Mouse (Mus musculus) skeletal muscle tissue, adult 2 months (tissue): ENCODE measurements at regions not wholly inside any gene's neighbourhood (a gene's known extent, or its start where the extent isn't known, plus 50 kb on each side); places are given as distances from the start of the nearest gene placed in this dataset.
A peak's percentile ranks its signal among the peaks of the same experiment; 100 is the strongest.
"Not testable (repeated sequence)": the region's sequence is repeated elsewhere in the genome, so short reads cannot be mapped to it uniquely, and the experiment has no call there.

Experiments
- DNase-seq: peaks from one replicate; pipeline ENCODE4 v3.0.0-alpha.2; 2012; ENCODE audit warnings: low read depth, low spot score

DNA sequence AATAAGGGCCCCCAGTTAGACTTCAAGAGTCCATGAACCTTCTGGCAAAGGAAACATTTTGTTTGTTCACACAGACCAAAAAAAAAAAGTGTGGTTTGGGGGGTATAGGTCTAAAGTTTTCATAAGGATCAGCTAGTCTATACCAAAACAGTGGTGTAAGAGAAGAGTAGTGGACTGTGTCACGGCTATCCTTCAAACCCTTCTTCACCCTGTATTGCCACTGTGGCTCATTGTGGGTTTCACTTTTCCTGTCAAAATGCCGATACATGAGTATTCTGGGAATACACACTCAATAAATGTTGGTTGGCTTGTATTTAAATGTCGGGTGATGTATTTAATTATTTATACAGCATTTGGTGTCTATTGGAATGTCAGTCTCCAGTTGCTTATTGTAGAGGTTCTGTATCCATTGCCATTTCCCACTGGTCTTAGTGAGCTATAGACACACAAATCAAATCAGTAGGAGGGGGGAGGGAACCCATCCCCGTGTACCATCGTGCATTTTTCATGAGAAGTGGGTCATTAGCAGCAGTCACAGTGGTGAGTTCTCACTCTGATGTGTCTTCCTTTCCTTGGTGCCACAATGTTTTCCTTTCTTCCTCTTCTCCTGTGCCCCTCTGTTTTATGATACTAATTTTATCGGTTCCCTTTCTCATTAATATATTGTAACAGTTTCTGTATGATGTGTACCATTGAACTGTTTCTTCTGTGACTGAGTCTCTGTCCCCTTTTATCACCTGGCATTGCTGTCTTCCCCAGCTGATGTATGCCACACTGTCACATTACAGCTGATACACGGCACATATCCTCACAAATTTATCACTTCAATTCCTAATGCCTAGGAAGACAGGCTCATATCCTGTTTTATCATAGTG, 187.8 kb upstream of the Tsc22d2 start:
- DNase-seq, result no peak

- DNase-seq, result no peak
Measured at GRCm38 (mm10) chr3:58227322-58227627, 187.2 kb upstream of the Tsc22d2 start.

DNA sequence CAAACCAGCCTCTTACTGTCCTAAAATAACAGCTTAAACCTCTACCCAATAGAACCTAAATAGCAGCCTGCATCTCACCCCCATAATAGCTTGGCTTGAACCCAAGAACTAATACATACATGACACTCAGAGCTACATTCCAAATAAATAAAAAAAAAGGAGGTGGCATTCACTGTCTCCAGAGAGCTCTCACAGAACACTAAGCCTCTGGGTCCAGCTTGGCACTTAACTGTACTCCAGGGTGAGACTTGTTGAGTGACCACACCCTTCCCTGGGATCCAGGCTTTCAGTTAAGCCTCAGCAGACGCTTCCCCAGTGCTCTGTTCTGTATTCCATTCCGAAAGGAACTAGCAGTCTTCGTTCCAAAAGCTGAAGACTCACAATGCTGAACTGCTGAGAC, 186.3 kb upstream of the Tsc22d2 start:
- no peak for DNase-seq

DNA sequence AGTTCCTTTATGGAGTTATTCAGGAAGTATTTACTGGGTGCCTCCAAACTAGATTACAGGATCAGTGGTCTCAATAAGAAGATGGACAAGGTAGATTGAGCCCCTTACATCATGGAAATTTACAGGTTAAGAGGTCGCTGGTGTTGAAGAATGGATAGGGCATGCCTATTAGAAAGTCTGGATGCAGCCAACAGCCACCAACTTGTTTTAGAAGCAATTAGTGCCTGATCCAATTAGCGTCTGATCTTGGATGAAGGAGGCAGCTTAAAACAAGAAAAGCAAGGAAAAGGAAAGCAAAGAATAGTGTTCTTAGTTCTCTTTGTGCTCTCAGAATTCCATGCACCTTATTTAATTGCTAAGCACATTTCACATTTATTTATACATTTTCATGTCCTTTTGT, 182.8 kb upstream of the Tsc22d2 start:
- DNase-seq, result no peak

DNA sequence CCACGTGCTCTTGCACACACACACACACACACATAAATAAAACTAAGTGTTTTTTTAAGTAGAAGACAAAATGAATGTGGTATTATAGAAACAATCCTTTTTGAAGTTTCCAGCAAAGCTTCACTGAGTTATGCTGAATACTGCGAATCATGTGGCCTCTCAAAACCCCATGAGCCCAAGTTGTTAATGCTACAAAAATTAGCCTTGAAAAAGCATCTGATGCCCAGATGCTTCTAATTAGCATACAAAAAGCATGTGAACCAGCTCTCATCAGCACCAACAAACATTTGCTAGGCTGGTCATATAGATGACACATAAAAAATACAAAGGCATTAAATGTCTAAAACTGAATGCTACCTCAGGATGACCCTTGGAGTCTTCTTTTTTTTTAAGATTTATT, 181.2 kb upstream of the Tsc22d2 start:
- DNase-seq, result no peak

DNA sequence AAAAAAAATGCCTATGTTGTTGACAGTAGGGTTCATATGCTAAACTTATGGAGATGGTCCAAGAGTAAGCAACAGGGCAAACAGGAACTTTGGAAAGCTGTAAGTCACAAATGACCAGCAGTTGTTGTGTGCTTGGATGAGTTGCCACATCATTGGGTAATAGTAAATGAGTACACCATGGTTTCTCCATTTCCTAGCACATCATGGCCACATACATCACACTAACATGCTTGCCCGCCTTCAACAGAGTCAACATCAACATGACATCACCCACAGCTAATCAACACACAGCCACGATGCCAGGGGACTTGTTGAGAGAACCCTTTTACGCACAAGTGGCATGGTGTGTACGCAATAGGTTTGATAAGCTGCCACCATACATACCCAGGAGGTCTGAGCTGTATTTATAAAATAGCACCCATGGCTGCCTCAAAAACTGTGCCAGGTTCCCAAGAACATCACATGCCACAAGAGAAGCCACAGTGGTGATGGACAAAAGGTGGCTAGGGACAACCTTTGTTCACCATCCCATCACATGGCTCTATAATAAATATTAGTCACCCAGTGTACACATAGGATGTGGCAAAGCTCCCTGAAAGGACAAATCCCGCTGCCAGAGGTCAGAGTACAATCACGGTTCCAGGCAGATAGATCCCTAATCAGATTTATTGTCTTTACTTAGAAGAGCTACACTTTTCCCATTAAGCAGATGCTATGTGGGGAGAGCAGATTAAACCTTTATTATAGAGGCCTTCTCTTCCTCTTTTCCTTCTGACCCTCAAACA, 179.5 kb upstream of the Tsc22d2 start:
- DNase-seq, result no peak

DNA sequence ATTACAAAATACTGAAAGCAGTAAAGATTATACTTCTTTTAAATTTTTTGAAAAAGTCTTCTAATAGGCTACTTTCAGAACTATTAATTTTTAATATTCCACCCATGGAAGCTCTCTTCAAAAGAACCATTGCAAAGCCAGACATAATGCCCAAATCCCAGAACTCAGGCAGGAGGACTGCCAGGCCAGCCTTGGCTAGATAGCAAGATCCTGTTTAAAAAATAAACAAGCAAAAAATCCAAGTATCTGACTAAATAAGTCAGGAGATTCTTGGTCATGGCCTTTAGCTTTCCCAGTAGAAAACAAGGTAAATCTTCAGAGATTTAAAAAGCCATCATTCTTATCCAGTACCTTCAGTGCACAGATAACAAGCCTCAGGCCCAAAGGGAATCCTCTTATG, 176.4 kb upstream of the Tsc22d2 start:
- DNase-seq, result no peak

DNA sequence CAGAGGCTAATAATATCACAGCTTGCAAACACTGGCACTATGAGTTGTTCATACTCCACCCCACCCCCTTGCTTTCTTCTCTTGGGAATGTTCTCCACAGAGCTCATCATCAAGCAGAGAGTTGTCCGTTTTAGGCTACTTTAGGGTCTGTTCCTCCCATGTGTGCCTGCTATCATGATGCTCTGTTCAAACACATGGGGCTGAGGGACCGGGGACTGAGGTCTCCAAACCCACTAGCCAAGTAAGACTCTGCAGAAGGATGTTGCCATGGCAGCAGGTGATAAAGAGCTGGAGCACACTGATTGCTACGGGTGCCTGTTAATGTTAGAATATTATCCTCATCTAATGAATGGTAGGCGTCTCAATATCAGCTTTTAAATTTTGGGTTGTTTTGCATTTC, 173.7 kb upstream of the Tsc22d2 start:
- DNase-seq, result no peak

DNA sequence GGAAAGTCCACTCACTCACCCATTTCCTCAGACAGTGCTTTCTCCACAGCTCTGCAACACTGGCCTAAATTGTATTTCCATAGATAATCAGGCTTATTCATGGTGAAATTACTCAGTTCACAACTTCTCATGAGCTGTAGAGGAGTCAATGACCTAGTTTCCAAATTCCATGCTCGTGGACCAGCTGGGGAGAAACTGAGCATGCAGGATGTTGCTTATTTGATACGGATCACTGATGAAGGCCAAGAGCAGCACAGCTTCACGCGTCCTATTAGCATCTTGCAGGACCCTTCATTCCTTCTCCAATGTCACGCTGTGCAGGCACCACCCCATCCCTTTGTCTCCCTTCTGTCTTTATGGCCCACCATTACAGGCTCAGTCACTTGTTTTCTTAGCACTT, 169.2 kb upstream of the Tsc22d2 start:
- no peak for DNase-seq

GRCm38 (mm10) chr3:58247989-58248388, 166.5 kb upstream of the Tsc22d2 start:
- no peak for DNase-seq

- no peak for DNase-seq
Measured at GRCm38 (mm10) chr3:58253942-58254341, 160.6 kb upstream of the Tsc22d2 start.

DNA sequence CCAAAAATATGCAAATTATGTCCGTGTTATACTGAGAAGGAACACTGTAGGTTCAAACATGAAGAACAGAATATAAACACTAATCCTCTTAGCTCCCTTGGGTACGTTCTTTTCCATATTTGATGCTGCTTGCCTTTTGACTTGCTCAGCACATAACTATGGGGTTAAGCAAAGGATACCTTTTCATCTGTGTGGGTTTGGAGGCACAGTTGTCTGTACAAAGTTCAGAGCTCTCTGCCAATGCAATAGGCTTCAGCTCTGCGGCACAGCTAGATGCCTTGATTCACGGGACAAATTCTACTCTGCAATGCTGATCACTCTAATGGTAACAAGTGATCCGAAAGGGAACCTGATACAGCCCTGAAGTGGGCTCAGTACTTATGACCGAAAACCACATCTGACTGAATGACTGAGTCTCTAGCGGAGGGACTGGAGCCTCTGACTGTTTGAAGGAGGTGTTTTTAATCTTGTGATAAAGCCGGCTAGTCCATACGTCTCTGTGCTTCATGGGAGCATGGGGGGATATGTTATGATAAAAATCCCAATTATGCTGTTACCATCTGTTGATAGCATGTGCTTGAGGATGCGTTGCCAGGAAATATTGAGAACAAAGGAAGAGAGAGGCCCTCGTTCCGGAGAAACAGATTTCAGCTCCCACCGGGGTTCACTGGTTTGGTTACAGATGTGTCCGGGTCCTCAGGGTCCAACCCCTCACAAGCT, 146.7 kb upstream of the Tsc22d2 start:
- DNase-seq, result peak; percentile 24

DNA sequence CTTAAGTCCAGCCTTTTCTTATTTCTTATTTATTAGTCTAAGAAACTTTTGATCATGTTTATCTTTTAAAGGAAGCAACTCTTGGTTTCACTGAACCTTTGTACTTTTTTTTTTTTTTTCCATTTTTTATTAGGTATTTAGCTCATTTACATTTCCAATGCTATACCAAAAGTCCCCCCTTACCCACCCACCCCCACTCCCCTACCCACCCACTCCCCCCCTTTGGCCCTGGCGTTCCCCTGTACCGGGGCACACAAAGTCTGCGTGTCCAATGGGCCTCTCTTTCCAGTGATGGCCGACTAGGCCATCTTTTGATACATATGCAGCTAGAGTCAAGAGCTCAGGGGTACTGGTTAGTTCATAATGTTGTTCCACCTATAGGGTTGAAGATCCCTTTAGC, 143.1 kb upstream of the Tsc22d2 start:
- DNase-seq, result not testable (repeated sequence)

DNA sequence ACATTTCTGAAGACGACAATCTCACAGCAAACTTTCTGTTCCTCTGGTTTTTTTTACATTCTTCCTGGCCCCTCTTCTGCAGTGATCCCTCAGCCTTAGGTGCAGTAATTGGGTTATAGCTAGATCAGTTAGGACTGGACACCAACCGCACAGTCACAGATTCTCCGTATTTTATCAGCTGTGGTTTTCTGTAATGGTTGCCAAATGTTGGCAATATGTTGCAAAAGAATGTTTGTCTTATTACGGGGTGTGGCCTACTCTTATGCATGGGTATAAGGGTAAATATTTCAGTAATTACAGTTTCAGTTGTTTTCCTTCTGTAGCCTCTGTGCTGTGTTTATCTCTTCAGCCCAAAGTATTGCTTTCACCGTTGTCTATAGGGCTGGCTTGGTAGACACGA, 133.2 kb upstream of the Tsc22d2 start:
- no peak for DNase-seq

- DNase-seq, result not testable (repeated sequence)
Measured at GRCm38 (mm10) chr3:58284371-58284770, 130.1 kb upstream of the Tsc22d2 start.

DNA sequence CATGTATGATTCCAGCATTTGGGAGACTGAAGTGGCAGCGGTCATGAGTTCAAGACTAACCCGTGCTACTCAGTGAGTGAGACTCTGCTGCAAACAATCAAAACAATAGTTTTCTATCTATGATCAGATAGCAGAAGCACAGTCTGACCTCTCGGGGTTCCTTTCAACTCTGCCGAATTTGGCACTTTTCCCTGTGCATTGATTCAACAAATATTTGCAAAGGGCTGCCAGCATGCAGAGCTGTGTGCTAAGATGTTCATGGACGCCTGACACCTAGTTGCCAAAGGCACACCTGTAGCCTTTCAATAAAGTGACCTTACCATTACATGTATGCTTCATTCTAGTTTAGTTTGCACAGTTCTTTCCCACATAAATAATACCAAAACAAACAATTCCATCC, 118.7 kb upstream of the Tsc22d2 start:
- no peak for DNase-seq

DNA sequence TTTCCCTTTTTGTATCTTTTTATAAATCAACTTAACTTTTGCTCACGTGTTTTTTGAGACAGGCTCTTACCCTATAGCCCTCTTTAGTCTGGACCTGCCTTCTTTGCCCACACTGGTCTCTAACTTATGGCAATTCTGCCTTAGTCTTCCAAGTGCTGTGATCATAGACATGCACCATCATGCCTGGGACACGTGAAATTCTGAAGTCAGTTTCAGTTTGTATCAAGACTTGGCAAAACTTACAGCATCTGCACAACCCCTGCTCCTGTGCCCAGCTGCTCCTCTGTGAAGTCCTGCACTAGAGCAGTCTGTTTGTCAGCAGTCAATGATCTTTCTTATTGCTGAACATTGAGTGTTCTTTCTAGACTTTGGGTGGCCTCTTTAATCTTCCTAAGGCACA, 114.3 kb upstream of the Tsc22d2 start:
- DNase-seq, result no peak

- DNase-seq, result no peak
Measured at GRCm38 (mm10) chr3:58300801-58301485, 113.6 kb upstream of the Tsc22d2 start.

GRCm38 (mm10) chr3:58302322-58302721, 112.2 kb upstream of the Tsc22d2 start:
- DNase-seq, result no peak

DNA sequence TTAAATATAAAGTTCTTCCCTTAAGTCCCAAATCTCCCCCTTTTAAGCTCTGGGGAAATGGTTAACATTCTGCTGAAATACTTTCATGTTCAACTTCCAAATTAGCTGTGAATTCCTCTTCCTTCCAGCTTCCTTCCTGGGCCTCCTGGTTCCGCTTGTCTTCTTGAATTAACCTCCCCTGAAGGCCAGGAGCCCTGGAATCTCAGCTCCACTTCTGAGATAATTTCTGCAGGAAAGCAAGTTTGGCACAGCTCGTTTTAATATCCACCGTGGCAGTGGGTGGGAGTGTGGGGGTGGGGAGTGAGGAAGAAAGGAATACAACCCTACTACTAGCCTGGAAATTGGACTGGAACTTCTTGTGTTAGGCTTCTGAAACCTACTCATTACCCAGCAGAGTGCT, 110.8 kb upstream of the Tsc22d2 start:
- DNase-seq, result no peak

DNA sequence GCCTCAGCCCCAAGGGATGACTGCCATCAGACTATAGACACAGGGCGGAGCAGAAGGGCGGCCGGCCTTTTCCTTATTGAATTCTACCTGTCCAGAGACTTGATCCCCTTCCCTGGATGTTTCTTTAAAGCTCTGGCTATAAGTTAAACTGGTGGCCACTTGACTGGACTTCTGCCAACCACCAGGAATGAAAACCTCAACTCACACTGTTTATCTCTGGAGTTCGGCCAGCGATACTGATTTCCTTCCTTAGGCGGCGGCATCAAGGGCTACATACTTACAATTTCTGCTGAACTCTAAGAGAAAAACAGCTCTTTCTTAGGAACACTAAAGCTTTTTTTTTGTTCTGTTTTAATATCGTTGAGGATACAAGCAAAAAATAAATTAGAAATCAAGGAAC, 104.9 kb upstream of the Tsc22d2 start:
- no peak for DNase-seq

GRCm38 (mm10) chr3:58310390-58310789, 104.1 kb upstream of the Tsc22d2 start:
- no peak for DNase-seq
